ENCODE assay signal across 8 mouse cellular contexts in genomic region chr19:7068136-7068535, GRCm38 (mm10). TPM values are rescaled to one million over a fixed set of nuclear protein-coding genes. Genes with fewer than 3 reads are reported as not detected.
DNase-seq lines count a peak whose midpoint lies in the region; ATAC-seq and TF ChIP-seq lines count a peak whose summit lies in the region.

No protein-coding gene starts in this region.

- H3K4me3 ChIP-seq in ES-E14 (ENCODE audit: insufficient read depth in 1 of 2, low read depth in 1 of 2, low read length in 2 of 2, poor library complexity in 1 of 2, severe bottlenecking in 1 of 2): no peak overlapping the region
- no peak overlapping the region for H3K4me3 ChIP-seq in forebrain, embryonic 11.5 days (ENCODE audit: low read depth, low read length)
- H3K4me3 ChIP-seq in hindbrain, embryonic 15.5 days: no peak overlapping the region
- no peak overlapping the region for H3K4me3 ChIP-seq in left cerebral cortex, adult 2 months
- H3K4me3 ChIP-seq in megakaryocyte, embryonic 14.5 days (replicated peaks): peak overlapping the region; percentile 48

- H3K4me1 ChIP-seq in ES-E14 (ENCODE audit: control insufficient read depth in 2 of 2, insufficient read depth in 2 of 2, low read length in 2 of 2, poor library complexity in 1 of 2): peaks cover 2 to 15% of the 10 kb centered on the region in 2 experiments; a peak in 3 of 4 replicates
- peaks cover 47% of the 10 kb centered on the region for H3K4me1 ChIP-seq in forebrain, embryonic 11.5 days (replicated peaks; ENCODE audit: control insufficient read depth, insufficient read depth, low read length)
- H3K4me1 ChIP-seq in hindbrain, embryonic 15.5 days (replicated peaks): peaks cover 68% of the 10 kb centered on the region
- H3K4me1 ChIP-seq in megakaryocyte, embryonic 14.5 days: peaks cover 50% of the 10 kb centered on the region

- peak; percentile 68 for DNase-seq in ES-E14 (ENCODE audit: low read depth, low spot score)
- DNase-seq in c-Kit-positive CD71-negative TER-119-negative erythroid progenitor cells, embryonic 14.5 days (ENCODE audit: low read depth): peak; percentile 72
- DNase-seq in forebrain, embryonic 11.5 days (ENCODE audit: low spot score): peak; percentile 89
- peak; percentile 76 to 79 for DNase-seq in left cerebral cortex, adult 2 months (ENCODE audit: extremely low spot score in 1 of 2, low spot score in 2 of 2)
- DNase-seq in right cerebral cortex, postnatal 25 days: peak; percentile 69
- DNase-seq in urinary bladder, postnatal 4 days (ENCODE audit: low spot score in 2 of 2): peak; percentile 74 to 89

- no peak overlapping the region for H3K9ac ChIP-seq in ES-E14 (ENCODE audit: insufficient read depth, low read depth, low read length, poor library complexity, severe bottlenecking)
- peak overlapping the region; percentile 14; the same call in 1 of the 2 replicates for H3K9ac ChIP-seq in forebrain, embryonic 11.5 days (ENCODE audit: low read length)
- H3K9ac ChIP-seq in hindbrain, embryonic 15.5 days: peak overlapping the region; percentile 7; the same call in 1 of the 2 replicates

- H3K9me3 ChIP-seq in ES-E14 (ENCODE audit: control insufficient read depth, insufficient read depth, low read depth, low read length): no peaks in the 10 kb centered on the region
- H3K9me3 ChIP-seq in forebrain, embryonic 11.5 days (ENCODE audit: control insufficient read depth, low read length): no peaks in the 10 kb centered on the region
- H3K9me3 ChIP-seq in hindbrain, embryonic 15.5 days: no peaks in the 10 kb centered on the region
- no peaks in the 10 kb centered on the region for H3K9me3 ChIP-seq in megakaryocyte, embryonic 14.5 days

- in situ Hi-C loops in ES-E14 (cut with MboI; ENCODE audit: low sequenced_read_pairs in 2 of 2, unreplicated experiment in 2 of 2): loop anchor here (10.0 kb wide), 1 partner anchor 127 kb away; no protein-coding TSS in a partner anchor

- WGBS in forebrain, embryonic 11.5 days: 3% methylated on average over 14 of the region's 14 CpGs
- 2% methylated on average over 14 of the region's 14 CpGs for WGBS in hindbrain, embryonic 15.5 days

- H3K4me2 ChIP-seq in forebrain, embryonic 11.5 days (ENCODE audit: low read depth, low read length, severe bottlenecking): peak overlapping the region; percentile 33
- H3K4me2 ChIP-seq in hindbrain, embryonic 15.5 days: peak overlapping the region; percentile 38

- H3K36me3 ChIP-seq in ES-E14 (ENCODE audit: control insufficient read depth, insufficient read depth, low read length, poor library complexity, severe bottlenecking): no peaks in the 10 kb centered on the region
- no peaks in the 10 kb centered on the region for H3K36me3 ChIP-seq in forebrain, embryonic 11.5 days (ENCODE audit: control insufficient read depth, insufficient read depth, low read length)
- no peaks in the 10 kb centered on the region for H3K36me3 ChIP-seq in hindbrain, embryonic 15.5 days
- no peaks in the 10 kb centered on the region for H3K36me3 ChIP-seq in megakaryocyte, embryonic 14.5 days (replicated peaks; ENCODE audit: low read length)

- TF ChIP-seq CTCF in left cerebral cortex, adult 2 months (IDR thresholded peaks at IDR 0.05): peak; percentile 92

- peak; percentile 53 for ATAC-seq in forebrain, embryonic 11.5 days (replicated peaks; ENCODE audit: low FRiP score)
- 0 out of 2 replicates have a peak, but pooled peaks have one; percentile 16 for ATAC-seq in hindbrain, embryonic 15.5 days (ENCODE audit: low FRiP score, low read depth)

- no peak overlapping the region for H3K27ac ChIP-seq in ES-E14 (ENCODE audit: insufficient read depth, low read depth, low read length, poor library complexity, severe bottlenecking)
- peak overlapping the region; percentile 74; the same call in 1 of the 2 replicates for H3K27ac ChIP-seq in forebrain, embryonic 11.5 days (ENCODE audit: low read depth, low read length)
- no peak overlapping the region for H3K27ac ChIP-seq in hindbrain, embryonic 15.5 days (replicated peaks)
- H3K27ac ChIP-seq in left cerebral cortex, adult 2 months: no peak overlapping the region

- intact Hi-C loops in left cerebral cortex, adult 2 months (cut with DNase I): loop anchor here (1.0 kb wide), 2 partner anchors 92 to 127 kb away; no protein-coding TSS in a partner anchor

- peaks cover 4% of the 10 kb centered on the region for H3K27me3 ChIP-seq in forebrain, embryonic 11.5 days (ENCODE audit: control insufficient read depth, insufficient read depth, low read length)
- H3K27me3 ChIP-seq in hindbrain, embryonic 15.5 days: peaks cover 5% of the 10 kb centered on the region; the same call in 1 of the 2 replicates
- peaks cover 67% of the 10 kb centered on the region for H3K27me3 ChIP-seq in megakaryocyte, embryonic 14.5 days (replicated peaks)

TF ChIP-seq in ES-E14, 5 proteins besides CTCF, POLR2A, EP300 and RAD21:
- TF ChIP-seq MAFK (IDR thresholded peaks at IDR 0.05; ENCODE audit: insufficient read depth, low read depth, low read length) (no peak), ZC3H11A (IDR thresholded peaks at IDR 0.05; ENCODE audit: borderline replicate concordance, low read depth, low read length) (peak; percentile 76), ZNF384 (IDR thresholded peaks at IDR 0.05; ENCODE audit: low read depth, low read length) (0 out of 2 replicates have a peak, but pooled peaks have one; percentile 23), CHD2 (IDR thresholded peaks at IDR 0.05; ENCODE audit: low read depth, low read length) (no peak)

RNA-seq across cellular contexts. Expression of gene Macrod1, which starts 11.5 kb away (rescaled TPM):
- 1.4 and 3.5 TPM in 2 replicates for total RNA-seq in ES-E14 (2012; rRNA removed)
- 3.6 and 4.0 TPM in 2 replicates for polyA plus RNA-seq in forebrain, embryonic 11.5 days (2014; fragmentation: Nextera tagmentation; extraction: Ambion mirVana)
- 5.5 and 6.1 TPM in 2 replicates for polyA plus RNA-seq in hindbrain, embryonic 15.5 days (2015; fragmentation: Nextera tagmentation; extraction: Ambion mirVana)
- 10 to 100 TPM; 13.3 to 15.7 TPM for total RNA-seq in left cerebral cortex, adult 2 months (2021)
- 9.2 and 14.0 TPM in 2 replicates for polyA plus RNA-seq in megakaryocyte, embryonic 14.5 days (2012; ENCODE audit: insufficient read depth, low replicate concordance)

RNA-seq across cellular contexts. Expression of gene Stip1, which starts 28.4 kb away (rescaled TPM):
- total RNA-seq in ES-E14 (2012; rRNA removed): 217 and 280 TPM in 2 replicates
- polyA plus RNA-seq in forebrain, embryonic 11.5 days (2014; fragmentation: Nextera tagmentation; extraction: Ambion mirVana): 428 and 444 TPM in 2 replicates
- polyA plus RNA-seq in hindbrain, embryonic 15.5 days (2015; fragmentation: Nextera tagmentation; extraction: Ambion mirVana): 218 and 229 TPM in 2 replicates
- 100 to 1,000 TPM; 198 to 205 TPM for total RNA-seq in left cerebral cortex, adult 2 months (2021)
- polyA plus RNA-seq in megakaryocyte, embryonic 14.5 days (2012; ENCODE audit: insufficient read depth, low replicate concordance): 29.9 and 116 TPM in 2 replicates

RNA-seq across cellular contexts. Expression of gene Flrt1, which starts 37.4 kb away (rescaled TPM):
- 0.36 and 0.48 TPM in 2 replicates for total RNA-seq in ES-E14 (2012; rRNA removed)
- 7.7 and 9.0 TPM in 2 replicates for polyA plus RNA-seq in forebrain, embryonic 11.5 days (2014; fragmentation: Nextera tagmentation; extraction: Ambion mirVana)
- polyA plus RNA-seq in hindbrain, embryonic 15.5 days (2015; fragmentation: Nextera tagmentation; extraction: Ambion mirVana): 9.8 and 11.1 TPM in 2 replicates
- 10 to 100 TPM; 41.4 to 43.0 TPM for total RNA-seq in left cerebral cortex, adult 2 months (2021)
- polyA plus RNA-seq in megakaryocyte, embryonic 14.5 days (2012; ENCODE audit: insufficient read depth, low replicate concordance): not detected in 2 replicates

RNA-seq across cellular contexts. Expression of gene Fermt3, which starts 48.9 kb away (rescaled TPM):
- total RNA-seq in ES-E14 (2012; rRNA removed): 2.6 and 3.8 TPM in 2 replicates
- 8.0 and 8.5 TPM in 2 replicates for polyA plus RNA-seq in forebrain, embryonic 11.5 days (2014; fragmentation: Nextera tagmentation; extraction: Ambion mirVana)
- 4.5 and 5.2 TPM in 2 replicates for polyA plus RNA-seq in hindbrain, embryonic 15.5 days (2015; fragmentation: Nextera tagmentation; extraction: Ambion mirVana)
- 1 to 10 TPM; 3.6 to 4.8 TPM for total RNA-seq in left cerebral cortex, adult 2 months (2021)
- 5,058 and 7,219 TPM in 2 replicates for polyA plus RNA-seq in megakaryocyte, embryonic 14.5 days (2012; ENCODE audit: insufficient read depth, low replicate concordance)
